Mouse (Mus musculus) embryonic facial prominence, embryonic 10.5 days (tissue): Measurements from ENCODE around the gene Sdccag8. TPM values are rescaled to one million over a fixed set of nuclear protein-coding genes. Genes with fewer than 3 reads are reported as not detected.
A peak's percentile ranks its signal among the peaks of the same experiment; 100 is the strongest.

Source experiments
- microRNA counts: library from miRNA; unstranded; fragments of <30 nt; microRNA quantifications from one replicate; lab custom pipeline; 2017
- microRNA-seq: library from miRNA; unstranded; fragments of <30 nt; microRNA quantifications from one replicate; pipeline ENCODE4, GENCODE M21; 2017
- polyA plus RNA-seq: library from polyadenylated mRNA; unstranded; fragments of >200 nt; fragmentation: Nextera tagmentation; extraction: Ambion mirVana; gene quantifications from 2 replicates; pipeline ENCODE4 v1.2.1, GENCODE M21; 2016

Sdccag8 gene
- polyA plus RNA-seq, 1 experiment from 2014 or later, result 14.6 TPM

MicroRNAs encoded within 50 kb of the gene (microRNA counts, 519-probe panel; counts per million panel counts)
- 3,803 counts per million, percentile 75 among the panel's probes with 10 or more counts for microRNA mmu-miR-350 (lab: Ali Mortazavi, UCI)

Small RNAs within 50 kb of the gene (microRNA-seq; reads per million reads assigned to microRNA genes)
- not detected for gene Gm25993
- gene Mir350, result 574 reads per million, percentile 70 among the genes with 10 or more reads in this experiment

Other genes with a start within 250 kb of the Sdccag8 start
- gene Cep170, start 593 bp upstream of the Sdccag8 start, polyA plus RNA-seq, result 34.3 and 34.9 TPM in 2 replicates